Comparison of ENCODE assay signal across 9 mouse cellular contexts in genomic region chr11:78490781-78491241, GRCm38 (mm10). TPM values are rescaled to one million over a fixed set of nuclear protein-coding genes. Genes with fewer than 3 reads are reported as not detected.
DNase-seq lines count a peak whose midpoint lies in the region; ATAC-seq lines count a peak whose summit lies in the region.
"Had no signal": no experiment of that assay in that cellular context is flagged by ENCODE, and none has a peak within 500 bp of the region (broad histone marks: within the 10 kb centered on the region; RNA-seq: fewer than 3 reads in every experiment).

No protein-coding gene starts in this region.

- peaks cover 83% of the 10 kb centered on the region for H3K27me3 ChIP-seq in embryonic facial prominence, embryonic 13.5 days
- peaks cover 28% of the 10 kb centered on the region; the same call in 1 of the 2 replicates for H3K27me3 ChIP-seq in hindbrain, embryonic 14.5 days (ENCODE audit: control insufficient read depth, insufficient read depth, low read length)
- peaks cover 88% of the 10 kb centered on the region for H3K27me3 ChIP-seq in limb, embryonic 12.5 days
- H3K27me3 ChIP-seq in neural tube, embryonic 14.5 days (ENCODE audit: control insufficient read depth, insufficient read depth, low read length), result peaks cover 7% of the 10 kb centered on the region; the same call in 1 of the 2 replicates

- H3K27ac ChIP-seq in embryonic facial prominence, embryonic 13.5 days, result no peak overlapping the region
- no peak overlapping the region for H3K27ac ChIP-seq in hindbrain, embryonic 14.5 days
- no peak overlapping the region for H3K27ac ChIP-seq in limb, embryonic 12.5 days
- no peak overlapping the region for H3K27ac ChIP-seq in neural tube, embryonic 14.5 days (ENCODE audit: low read depth, low read length)

- no peak for ATAC-seq in embryonic facial prominence, embryonic 13.5 days (ENCODE audit: insufficient number of reproducible peaks, insufficient read depth, low FRiP score, low TSS enrichment, low read depth)
- peak; percentile 71; the same call in 1 of the 2 replicates for ATAC-seq in hindbrain, embryonic 14.5 days (ENCODE audit: low FRiP score)
- ATAC-seq in limb, embryonic 12.5 days (ENCODE audit: insufficient number of reproducible peaks, insufficient read depth, low FRiP score, low TSS enrichment, low read depth), result no peak
- peak; percentile 72; the same call in 1 of the 2 replicates for ATAC-seq in neural tube, embryonic 14.5 days (ENCODE audit: low read depth)

- no peaks in the 10 kb centered on the region for H3K36me3 ChIP-seq in embryonic facial prominence, embryonic 13.5 days
- peaks cover 30% of the 10 kb centered on the region for H3K36me3 ChIP-seq in hindbrain, embryonic 14.5 days (replicated peaks; ENCODE audit: control insufficient read depth, insufficient read depth)
- H3K36me3 ChIP-seq in limb, embryonic 12.5 days, result no peaks in the 10 kb centered on the region
- peaks cover 26% of the 10 kb centered on the region for H3K36me3 ChIP-seq in neural tube, embryonic 14.5 days (ENCODE audit: control insufficient read depth, insufficient read depth, low read length)

- H3K9me3 ChIP-seq in embryonic facial prominence, embryonic 13.5 days, result no peaks in the 10 kb centered on the region
- H3K9me3 ChIP-seq in hindbrain, embryonic 14.5 days (ENCODE audit: control insufficient read depth, low read length), result no peaks in the 10 kb centered on the region
- no peaks in the 10 kb centered on the region for H3K9me3 ChIP-seq in limb, embryonic 12.5 days
- no peaks in the 10 kb centered on the region for H3K9me3 ChIP-seq in neural tube, embryonic 14.5 days (ENCODE audit: control insufficient read depth, low read length)

- H3K4me2 ChIP-seq in embryonic facial prominence, embryonic 13.5 days, result peak overlapping the region; percentile 57
- peak overlapping the region; percentile 44 for H3K4me2 ChIP-seq in hindbrain, embryonic 14.5 days (replicated peaks)
- peak overlapping the region; percentile 50 for H3K4me2 ChIP-seq in limb, embryonic 12.5 days
- peak overlapping the region; percentile 37 for H3K4me2 ChIP-seq in neural tube, embryonic 14.5 days (ENCODE audit: low read depth, low read length)

- 12% methylated on average over 48 of the region's 48 CpGs for WGBS in embryonic facial prominence, embryonic 13.5 days
- WGBS in hindbrain, embryonic 14.5 days, result 10% methylated on average over 48 of the region's 48 CpGs
- WGBS in limb, embryonic 12.5 days, result 10% methylated on average over 48 of the region's 48 CpGs
- 6% methylated on average over 48 of the region's 48 CpGs for WGBS in neural tube, embryonic 14.5 days

- H3K9ac ChIP-seq in embryonic facial prominence, embryonic 13.5 days, result peak overlapping the region; percentile 49; the same call in 1 of the 2 replicates
- peak overlapping the region; percentile 35; the same call in 1 of the 2 replicates for H3K9ac ChIP-seq in hindbrain, embryonic 14.5 days
- no peak overlapping the region for H3K9ac ChIP-seq in limb, embryonic 12.5 days (replicated peaks)
- peak overlapping the region; percentile 32; the same call in 1 of the 2 replicates for H3K9ac ChIP-seq in neural tube, embryonic 14.5 days (replicated peaks; ENCODE audit: low read depth, low read length)

- DNase-seq in adrenal gland, adult (ENCODE audit: inconsistent age in 2 of 2, low spot score in 1 of 2), result peak; percentile 67 to 79
- no peak for DNase-seq in adrenal gland, postnatal 4 days (ENCODE audit: low spot score in 2 of 2)
- peak; percentile 51 for DNase-seq in adrenal gland, postnatal 10 days
- DNase-seq in hindbrain, embryonic 14.5 days (ENCODE audit: low spot score), result peak; percentile 64
- no peak for DNase-seq in spleen, adult 12 weeks (ENCODE audit: low spot score)

- peak overlapping the region; percentile 35 for H3K4me3 ChIP-seq in embryonic facial prominence, embryonic 13.5 days
- peak overlapping the region; percentile 9 for H3K4me3 ChIP-seq in hindbrain, embryonic 14.5 days (replicated peaks; ENCODE audit: low read length)
- H3K4me3 ChIP-seq in limb, embryonic 12.5 days (replicated peaks), result peak overlapping the region; percentile 29
- H3K4me3 ChIP-seq in neural tube, embryonic 14.5 days (ENCODE audit: low read depth, low read length), result peak overlapping the region; percentile 16

- peaks cover 8% of the 10 kb centered on the region for H3K4me1 ChIP-seq in embryonic facial prominence, embryonic 13.5 days
- peaks cover 27% of the 10 kb centered on the region for H3K4me1 ChIP-seq in hindbrain, embryonic 14.5 days (replicated peaks; ENCODE audit: control insufficient read depth, insufficient read depth, low read length)
- H3K4me1 ChIP-seq in limb, embryonic 12.5 days (replicated peaks), result peaks cover 10% of the 10 kb centered on the region
- peaks cover 10% of the 10 kb centered on the region for H3K4me1 ChIP-seq in neural tube, embryonic 14.5 days (ENCODE audit: control insufficient read depth, insufficient read depth, low read length)

RNA-seq across cellular contexts. Expression of gene Sarm1, which starts 6.7 kb away (rescaled TPM):
- total RNA-seq in adrenal gland, postnatal 4 days (2021), result 10 to 100 TPM in 1 of 2 experiments, 1 to 10 TPM in 1; 7.7 to 10.2 TPM
- total RNA-seq in adrenal gland, postnatal 10 days (2021), result 1 to 10 TPM; 3.2 to 5.5 TPM
- polyA plus RNA-seq in embryonic facial prominence, embryonic 13.5 days (2015; fragmentation: Nextera tagmentation; extraction: Ambion mirVana), result 2.6 and 3.2 TPM in 2 replicates
- polyA plus RNA-seq in hindbrain, embryonic 14.5 days (2014; fragmentation: Nextera tagmentation; extraction: Ambion mirVana), result 52.0 and 55.1 TPM in 2 replicates
- 2.8 TPM in 2 replicates for polyA plus RNA-seq in limb, embryonic 12.5 days (2016; fragmentation: Nextera tagmentation; extraction: Ambion mirVana)
- polyA plus RNA-seq in neural tube, embryonic 14.5 days (2014; fragmentation: Nextera tagmentation; extraction: Ambion mirVana), result 54.3 and 56.1 TPM in 2 replicates

RNA-seq across cellular contexts. Expression of gene Vtn, which starts 8.1 kb away (rescaled TPM):
- 100 to 1,000 TPM in 1 of 2 experiments, 10 to 100 TPM in 1; 10.1 to 212 TPM for total RNA-seq in adrenal gland, postnatal 4 days (2021)
- 100 to 1,000 TPM; 229 to 546 TPM for total RNA-seq in adrenal gland, postnatal 10 days (2021)
- 2.2 and 8.7 TPM in 2 replicates for polyA plus RNA-seq in embryonic facial prominence, embryonic 13.5 days (2015; fragmentation: Nextera tagmentation; extraction: Ambion mirVana)
- polyA plus RNA-seq in hindbrain, embryonic 14.5 days (2014; fragmentation: Nextera tagmentation; extraction: Ambion mirVana), result 178 and 201 TPM in 2 replicates
- 0.26 and 0.28 TPM in 2 replicates for polyA plus RNA-seq in limb, embryonic 12.5 days (2016; fragmentation: Nextera tagmentation; extraction: Ambion mirVana)
- 91.3 and 227 TPM in 2 replicates for polyA plus RNA-seq in neural tube, embryonic 14.5 days (2014; fragmentation: Nextera tagmentation; extraction: Ambion mirVana)

RNA-seq across cellular contexts. Expression of gene Sebox, which starts 12.4 kb away (rescaled TPM):
- not detected for total RNA-seq in adrenal gland, postnatal 4 days (2021)
- not detected for total RNA-seq in adrenal gland, postnatal 10 days (2021)
- not detected in 2 replicates for polyA plus RNA-seq in embryonic facial prominence, embryonic 13.5 days (2015; fragmentation: Nextera tagmentation; extraction: Ambion mirVana)
- 0.21 TPM in 1 of 2 replicates, not detected in the other for polyA plus RNA-seq in hindbrain, embryonic 14.5 days (2014; fragmentation: Nextera tagmentation; extraction: Ambion mirVana)
- not detected in 2 replicates for polyA plus RNA-seq in limb, embryonic 12.5 days (2016; fragmentation: Nextera tagmentation; extraction: Ambion mirVana)
- polyA plus RNA-seq in neural tube, embryonic 14.5 days (2014; fragmentation: Nextera tagmentation; extraction: Ambion mirVana), result not detected in 2 replicates
- polyA plus RNA-seq: gonadal fat pad, adult 2 months had no signal

RNA-seq across cellular contexts. Expression of gene Tmem199, which starts 21.2 kb away (rescaled TPM):
- total RNA-seq in adrenal gland, postnatal 4 days (2021), result 10 to 100 TPM; 30.1 to 31.1 TPM
- 10 to 100 TPM; 21.3 to 25.1 TPM for total RNA-seq in adrenal gland, postnatal 10 days (2021)
- polyA plus RNA-seq in embryonic facial prominence, embryonic 13.5 days (2015; fragmentation: Nextera tagmentation; extraction: Ambion mirVana), result 46.6 and 50.9 TPM in 2 replicates
- 96.1 and 101 TPM in 2 replicates for polyA plus RNA-seq in hindbrain, embryonic 14.5 days (2014; fragmentation: Nextera tagmentation; extraction: Ambion mirVana)
- polyA plus RNA-seq in limb, embryonic 12.5 days (2016; fragmentation: Nextera tagmentation; extraction: Ambion mirVana), result 51.9 and 56.1 TPM in 2 replicates
- polyA plus RNA-seq in neural tube, embryonic 14.5 days (2014; fragmentation: Nextera tagmentation; extraction: Ambion mirVana), result 104 and 108 TPM in 2 replicates

RNA-seq across cellular contexts. Expression of gene Poldip2, which starts 21.2 kb away (rescaled TPM):
- 100 to 1,000 TPM; 153 to 166 TPM for total RNA-seq in adrenal gland, postnatal 4 days (2021)
- 100 to 1,000 TPM; 188 to 199 TPM for total RNA-seq in adrenal gland, postnatal 10 days (2021)
- 168 and 182 TPM in 2 replicates for polyA plus RNA-seq in embryonic facial prominence, embryonic 13.5 days (2015; fragmentation: Nextera tagmentation; extraction: Ambion mirVana)
- 168 and 176 TPM in 2 replicates for polyA plus RNA-seq in hindbrain, embryonic 14.5 days (2014; fragmentation: Nextera tagmentation; extraction: Ambion mirVana)
- 176 and 180 TPM in 2 replicates for polyA plus RNA-seq in limb, embryonic 12.5 days (2016; fragmentation: Nextera tagmentation; extraction: Ambion mirVana)
- 169 and 191 TPM in 2 replicates for polyA plus RNA-seq in neural tube, embryonic 14.5 days (2014; fragmentation: Nextera tagmentation; extraction: Ambion mirVana)

Comparison
In these comparisons a context has a peak if more than half of its experiments do, and no peak if none do; other contexts are left out.
1. DNase-seq: peak in adrenal gland, adult (2 of 2), adrenal gland, postnatal 10 days (single experiment) and hindbrain, embryonic 14.5 days (single experiment); none in adrenal gland, postnatal 4 days (0 of 2) and spleen, adult 12 weeks (single experiment).
2. ATAC-seq: peak in hindbrain, embryonic 14.5 days (single experiment) and neural tube, embryonic 14.5 days (single experiment); none in embryonic facial prominence, embryonic 13.5 days (single experiment) and limb, embryonic 12.5 days (single experiment).
3. RNA of gene Sarm1, which starts 6.7 kb away (polyA plus RNA-seq): 54.3 to 56.1 TPM in neural tube, embryonic 14.5 days and 52.0 to 55.1 TPM in hindbrain, embryonic 14.5 days; 2.6 to 3.2 TPM in embryonic facial prominence, embryonic 13.5 days and 2.8 TPM in limb, embryonic 12.5 days; every median in the first group is over 10 times any median in the second.
4. Peak in every context shown above with its lines, with median percentiles within 50 percentile points of each other: H3K4me2 ChIP-seq and H3K4me3 ChIP-seq.